Mouse (Mus musculus): Measurements from ENCODE around the gene Slc39a3.
"Not testable (repeated sequence)": the region's sequence is repeated elsewhere in the genome, so short reads cannot be mapped to it uniquely, and the experiment has no call there.

Gene Slc39a3

DNA sequence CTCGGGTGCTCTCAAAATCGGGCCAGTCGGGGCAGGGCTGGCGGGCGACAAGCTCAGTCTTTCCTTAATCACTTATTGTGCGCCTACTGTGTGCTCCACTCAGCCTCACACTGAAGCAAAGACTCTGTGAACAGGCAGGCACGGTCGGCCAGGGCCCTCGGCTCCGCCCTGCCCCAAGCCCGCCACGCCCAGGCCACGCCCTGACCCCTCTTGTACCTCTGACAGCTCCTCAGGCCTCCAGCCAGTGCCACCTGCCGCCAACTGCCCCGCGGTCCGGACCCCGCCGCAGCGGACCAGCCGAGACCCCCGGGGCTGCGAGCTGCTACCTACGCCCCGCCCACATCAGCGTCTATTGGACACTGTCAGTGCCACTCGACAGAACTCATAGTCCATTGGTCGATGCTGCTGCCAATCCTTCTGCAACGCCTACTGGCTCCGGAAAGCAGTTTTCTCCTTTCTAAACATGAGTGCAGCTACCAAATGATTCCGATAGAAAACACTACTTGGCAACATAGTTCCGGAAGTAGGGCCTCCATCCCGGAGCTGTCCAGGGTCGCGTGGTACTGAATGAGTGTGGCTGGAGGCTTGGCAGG is at the start of gene Slc39a3:
Slc39a3 (minus strand) TSS at position 439 of the 593 bp plus-strand sequence.
- in situ Hi-C loops (cut with MboI): no loop called here

DNA sequence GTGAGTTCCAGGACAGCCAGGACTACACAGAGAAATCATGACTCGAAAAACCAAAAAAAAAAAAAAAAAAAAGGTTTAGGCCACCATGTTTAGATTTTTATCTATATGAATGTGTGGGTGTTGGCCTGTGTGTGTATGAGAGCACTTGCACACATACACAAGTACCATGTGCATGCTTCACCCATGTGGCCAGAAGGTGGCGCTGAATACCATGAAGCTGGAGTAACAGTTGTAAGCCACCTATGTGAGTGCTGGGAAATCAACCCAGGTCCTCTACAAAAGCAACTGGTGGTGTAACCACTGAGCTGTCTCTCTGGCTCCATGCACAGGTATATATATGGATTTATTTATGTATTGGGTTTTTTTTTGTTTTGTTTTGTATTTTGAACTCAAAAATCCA is 49.8 kb upstream of the Slc39a3 start:
- in situ Hi-C loops (cut with MboI): no loop called here

DNA sequence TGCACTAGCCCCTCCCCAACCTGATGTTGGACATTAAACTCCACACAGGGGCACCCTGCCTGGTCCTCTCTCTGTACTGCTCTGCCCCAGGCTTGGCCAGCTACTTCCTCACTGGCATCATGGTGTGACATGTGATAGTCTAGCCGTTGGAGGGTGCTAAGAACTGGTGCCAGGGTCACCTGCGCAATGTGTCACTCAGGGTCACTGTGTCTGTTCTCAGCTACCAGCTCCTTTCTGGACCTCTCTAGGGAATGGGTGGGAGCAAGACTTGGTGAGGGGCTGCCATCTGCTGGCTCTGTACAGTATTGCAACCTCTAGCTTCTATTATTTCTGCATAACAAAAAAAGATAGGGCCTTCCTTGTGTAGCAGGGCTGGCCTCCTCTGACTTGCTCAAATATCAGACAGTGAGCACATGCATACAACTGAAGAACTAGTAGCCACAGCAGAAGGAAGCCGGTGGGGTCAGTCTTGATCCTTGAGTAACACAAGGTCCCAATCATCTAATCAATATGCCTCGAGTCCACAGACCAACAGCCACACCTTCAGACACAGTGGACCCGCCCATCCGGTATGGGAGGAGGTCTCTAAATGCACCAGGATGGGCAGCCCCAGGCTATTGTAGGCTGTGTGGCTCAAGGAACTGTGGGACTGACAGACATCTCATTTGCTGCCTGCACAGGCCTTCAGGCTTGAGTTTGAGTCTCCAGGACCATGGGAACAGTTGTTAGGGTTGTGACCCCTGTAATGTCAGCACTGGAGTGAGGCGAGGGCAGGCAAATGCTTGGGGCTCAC is 45.1 kb upstream of the Slc39a3 start:
- in situ Hi-C loops (cut with MboI): no loop called here

DNA sequence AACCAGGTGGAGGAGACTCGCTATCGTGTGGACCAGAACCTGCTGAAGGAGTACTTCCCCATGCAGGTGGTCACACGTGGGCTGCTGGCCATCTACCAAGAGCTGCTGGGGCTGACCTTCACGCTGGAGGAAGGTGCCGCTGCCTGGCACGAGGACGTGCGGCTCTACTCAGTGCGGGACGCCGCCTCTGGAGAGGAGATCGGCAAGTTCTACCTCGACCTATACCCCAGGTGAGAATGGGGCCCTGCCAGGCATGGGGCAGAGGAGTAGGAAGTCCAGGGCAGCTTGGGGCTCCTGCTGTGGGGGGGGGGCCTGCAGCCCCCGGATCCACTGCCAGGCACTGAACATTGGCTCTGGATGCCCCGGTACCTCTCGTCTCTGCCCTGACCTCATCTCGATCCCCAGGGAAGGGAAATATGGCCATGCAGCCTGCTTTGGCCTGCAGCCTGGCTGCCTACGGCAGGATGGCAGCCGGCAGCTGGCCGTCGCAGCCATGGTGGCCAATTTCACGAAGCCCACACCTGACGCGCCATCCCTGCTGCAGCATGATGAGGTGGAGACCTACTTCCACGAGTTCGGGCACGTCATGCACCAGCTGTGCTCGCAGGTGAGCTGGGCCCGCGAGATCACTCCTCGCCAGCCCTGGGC is 42.9 kb upstream of the Slc39a3 start:
- in situ Hi-C loops (cut with MboI): no loop called here

DNA sequence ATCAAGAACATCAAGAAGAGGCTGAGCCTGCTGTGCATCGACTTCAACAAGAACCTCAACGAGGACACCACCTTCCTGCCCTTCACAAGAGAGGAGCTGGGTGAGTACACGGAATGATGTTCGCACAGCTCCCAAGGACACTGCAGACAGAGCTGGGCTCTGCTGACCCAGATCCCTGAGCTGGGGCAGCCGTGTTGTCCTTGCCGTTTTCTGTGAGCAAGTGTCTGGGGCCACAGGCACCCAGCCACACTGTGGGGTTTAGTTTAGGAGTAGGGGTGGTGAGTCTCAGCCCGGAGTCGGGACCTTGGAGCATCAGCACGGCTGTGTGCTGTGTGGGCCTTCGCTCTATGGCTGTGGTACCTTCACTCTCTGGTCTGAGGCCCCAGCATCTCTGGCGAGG is 40.7 kb upstream of the Slc39a3 start:
- in situ Hi-C loops (cut with MboI): no loop called here

DNA sequence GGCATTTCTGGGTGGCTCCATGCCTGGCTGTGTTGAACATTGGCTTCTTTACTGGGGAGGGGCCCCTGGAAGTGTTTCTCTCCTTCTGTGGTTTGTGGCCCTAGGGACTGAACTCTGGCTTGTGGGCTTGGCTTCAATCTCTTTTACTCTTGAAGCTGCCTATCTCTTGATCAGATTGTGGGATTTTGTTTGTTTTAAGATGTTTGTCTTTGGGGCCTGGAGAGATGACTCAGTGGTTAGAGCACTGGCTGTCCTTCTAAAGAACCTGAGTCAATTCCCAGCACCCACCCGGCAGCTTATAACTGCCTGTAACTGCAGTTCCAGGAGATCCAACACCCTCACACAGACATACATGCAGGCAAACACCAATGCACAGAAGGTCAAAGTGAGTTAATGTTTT is 39.1 kb upstream of the Slc39a3 start:
- in situ Hi-C loops (cut with MboI): no loop called here

DNA sequence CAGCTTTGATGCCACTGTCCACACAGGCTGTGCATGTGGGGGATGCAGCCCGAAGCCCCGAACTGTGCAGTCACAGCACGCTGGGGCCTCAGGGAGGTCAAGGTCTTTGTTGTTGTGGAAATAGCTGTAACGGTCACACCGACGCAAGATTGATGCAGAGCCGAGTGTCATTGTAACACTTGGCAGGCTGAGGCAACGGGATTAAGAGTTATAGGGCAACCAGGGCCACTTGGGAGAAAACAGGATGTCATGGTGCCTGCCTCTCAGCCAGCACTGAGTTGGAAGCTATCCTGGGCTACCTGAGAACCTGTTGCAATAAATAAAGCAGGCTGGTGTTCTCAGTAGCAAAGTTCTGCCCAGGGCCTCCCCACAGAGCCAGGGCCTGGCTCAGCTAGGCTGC is 38.5 kb upstream of the Slc39a3 start:
- in situ Hi-C loops (cut with MboI): no loop called here

DNA sequence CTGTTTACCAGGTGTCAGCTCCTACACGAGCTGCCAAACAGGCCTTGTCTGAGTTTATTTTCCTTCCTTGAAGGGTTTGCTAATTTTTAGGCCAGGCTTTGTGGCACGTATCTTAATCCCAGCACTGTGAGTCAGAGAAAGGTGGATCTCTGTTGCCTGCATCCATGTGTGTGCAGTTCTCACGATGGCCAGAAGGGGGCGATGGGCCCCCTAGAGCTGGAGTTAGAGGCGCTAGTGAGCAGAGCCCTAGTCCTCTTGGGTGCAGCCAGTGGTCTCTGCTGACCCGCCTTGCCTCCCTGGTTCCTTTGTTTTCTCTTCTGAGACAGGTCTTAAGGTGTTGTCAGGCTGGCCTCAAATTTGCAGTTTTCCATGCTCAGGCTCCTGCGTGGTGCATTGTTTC is 36.2 kb upstream of the Slc39a3 start:
- in situ Hi-C loops (cut with MboI): no loop called here

DNA sequence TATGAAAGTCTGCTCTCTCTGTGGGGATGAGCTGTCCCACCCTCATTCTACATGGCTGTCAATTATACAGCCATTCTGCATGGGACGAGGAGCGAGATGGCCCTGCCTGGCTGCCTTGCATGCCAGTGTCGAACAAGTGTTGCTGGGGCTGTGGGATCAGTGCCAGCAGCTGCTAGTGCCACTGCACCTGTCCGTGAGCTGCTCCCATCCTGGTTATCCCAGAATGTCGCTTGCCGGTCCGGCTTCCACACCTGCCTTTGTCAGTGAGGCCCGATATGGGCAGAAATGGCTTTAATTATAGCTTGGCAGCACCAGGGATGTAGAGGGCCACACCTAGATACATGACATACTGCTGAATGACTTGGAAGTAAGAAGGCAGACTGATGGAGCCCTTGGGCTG is 35.1 kb upstream of the Slc39a3 start:
- in situ Hi-C loops (cut with MboI): no loop called here

DNA sequence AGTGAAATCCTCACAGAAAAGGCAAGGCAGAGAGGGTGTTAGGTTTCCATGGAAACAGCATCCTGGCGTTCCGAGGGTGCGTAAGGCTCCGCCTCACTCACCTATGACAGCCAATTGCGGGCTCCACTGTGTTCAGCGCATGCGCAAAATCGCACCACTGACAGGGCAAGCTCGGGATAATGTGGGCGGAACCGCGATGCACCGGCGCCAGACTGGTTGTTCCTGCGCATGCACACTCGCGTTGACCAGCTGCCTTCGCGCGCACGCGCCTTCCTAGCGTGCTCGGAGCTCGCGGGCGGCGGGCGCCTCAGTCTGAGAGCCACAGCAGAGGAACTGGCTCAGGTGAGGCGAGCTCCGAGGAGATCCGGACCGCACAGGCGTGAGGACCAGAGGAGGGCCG is 32.6 kb upstream of the Slc39a3 start, which contains the start of gene Thop1:
Thop1 (plus strand) TSS at position 200 of the 400 bp plus-strand sequence.
- in situ Hi-C loops (cut with MboI): no loop called here

DNA sequence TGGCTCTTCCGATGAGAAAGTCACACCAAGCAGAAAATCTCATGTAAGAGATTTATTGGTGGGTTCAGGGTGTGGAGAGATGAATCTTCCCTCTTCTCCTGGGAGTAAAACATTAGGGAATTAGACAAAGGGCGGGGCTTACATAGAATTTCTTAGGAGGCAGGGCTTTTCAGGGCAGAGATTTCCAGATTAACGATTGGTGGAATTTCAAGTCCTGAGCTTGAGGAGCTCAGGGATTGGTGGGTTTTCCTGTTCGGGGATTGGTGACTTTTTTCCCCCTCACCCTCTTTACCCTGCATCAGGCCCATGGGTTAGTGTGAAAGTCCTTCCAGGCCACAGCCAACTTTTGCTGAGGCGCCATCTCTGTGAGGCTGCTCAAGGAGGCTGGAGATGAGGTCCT is 31.5 kb upstream of the Slc39a3 start:
- in situ Hi-C loops (cut with MboI): no loop called here

DNA sequence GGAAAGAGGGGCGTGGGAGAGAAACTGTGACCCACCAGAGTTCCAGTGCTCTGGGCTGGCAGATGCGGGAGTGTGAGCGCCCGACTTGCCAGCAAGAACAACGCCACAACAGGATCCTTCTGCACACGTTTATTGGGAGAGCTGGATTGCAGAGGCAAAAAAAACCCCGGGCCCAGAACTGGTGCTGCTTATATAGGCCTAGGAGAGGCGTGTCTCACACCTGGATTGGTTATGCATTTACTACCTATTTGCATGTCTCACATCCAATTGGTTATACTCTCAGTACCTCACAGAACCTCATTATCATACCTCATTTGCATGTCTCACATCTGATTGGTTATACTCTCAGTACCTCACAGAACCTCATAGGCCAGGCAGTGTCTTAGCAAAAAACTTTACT is 27.3 kb upstream of the Slc39a3 start:
- in situ Hi-C loops (cut with MboI): not testable (repeated sequence)

DNA sequence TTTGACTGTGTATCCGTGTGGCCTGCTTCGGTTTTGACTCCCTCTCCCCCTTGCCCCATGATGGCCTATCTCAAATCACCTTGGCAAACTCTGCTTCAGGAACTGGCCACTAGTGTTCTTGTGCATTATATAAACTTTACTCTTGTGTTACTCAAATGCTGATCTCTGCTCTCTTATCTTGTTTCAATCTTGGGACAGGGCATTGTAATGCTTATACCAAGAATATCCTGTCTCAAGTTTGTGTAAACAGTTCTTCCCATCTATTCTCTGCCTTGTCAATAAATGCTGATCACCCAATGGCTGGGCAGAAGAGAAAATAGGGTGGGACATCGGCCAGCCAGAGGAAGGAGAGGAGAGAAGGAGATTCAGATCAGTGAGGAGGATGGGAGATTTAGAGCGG is 25.5 kb upstream of the Slc39a3 start:
- in situ Hi-C loops (cut with MboI): no loop called here

DNA sequence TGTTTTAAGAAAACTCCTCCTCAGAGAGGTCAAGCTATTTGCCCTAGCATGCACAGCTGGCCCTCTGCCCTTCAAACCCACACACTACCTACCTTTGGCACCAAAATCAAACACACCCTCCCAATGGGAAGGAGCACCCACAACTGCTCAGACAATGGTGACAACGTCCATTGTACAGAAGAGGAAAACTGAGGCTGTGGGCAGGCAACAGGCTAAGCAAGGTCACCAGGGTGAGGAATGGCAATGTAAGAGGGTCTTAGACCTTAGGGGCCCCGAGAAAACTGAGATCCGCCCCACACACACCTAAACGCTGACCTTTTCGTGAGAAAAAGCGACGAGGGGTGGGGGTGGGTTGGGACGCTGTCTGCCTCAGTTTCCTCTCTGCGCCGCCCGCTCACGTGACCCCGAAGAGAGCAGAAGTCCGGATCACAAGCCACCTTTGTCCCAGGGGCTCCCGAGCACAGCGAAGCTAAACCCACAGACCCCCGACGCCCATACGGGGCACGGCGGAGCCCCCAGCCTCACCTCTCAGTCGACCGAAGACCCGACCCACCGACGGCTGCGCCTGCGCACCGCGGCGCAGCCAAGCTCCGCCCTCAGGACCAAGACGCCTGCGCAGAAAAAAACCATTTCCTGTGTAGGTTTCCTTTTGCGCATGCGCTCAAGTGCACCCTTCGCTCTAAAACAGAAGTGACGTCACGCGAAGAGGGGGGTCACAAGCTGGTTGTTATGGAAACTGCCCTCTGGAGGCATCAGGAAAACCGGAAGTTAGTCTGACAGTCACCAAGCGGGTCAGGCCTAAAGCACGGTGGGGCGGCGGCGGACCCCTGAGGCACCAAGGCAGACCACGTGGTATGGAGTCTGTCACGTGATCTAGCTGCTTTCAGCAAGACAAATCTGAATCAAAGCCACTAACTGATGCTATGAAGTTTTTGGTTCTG is 22.6 kb upstream of the Slc39a3 start, which contains the start of gene Sgta:
Sgta (minus strand) TSS at position 579 of the 941 bp plus-strand sequence.
- in situ Hi-C loops (cut with MboI): no loop called here

DNA sequence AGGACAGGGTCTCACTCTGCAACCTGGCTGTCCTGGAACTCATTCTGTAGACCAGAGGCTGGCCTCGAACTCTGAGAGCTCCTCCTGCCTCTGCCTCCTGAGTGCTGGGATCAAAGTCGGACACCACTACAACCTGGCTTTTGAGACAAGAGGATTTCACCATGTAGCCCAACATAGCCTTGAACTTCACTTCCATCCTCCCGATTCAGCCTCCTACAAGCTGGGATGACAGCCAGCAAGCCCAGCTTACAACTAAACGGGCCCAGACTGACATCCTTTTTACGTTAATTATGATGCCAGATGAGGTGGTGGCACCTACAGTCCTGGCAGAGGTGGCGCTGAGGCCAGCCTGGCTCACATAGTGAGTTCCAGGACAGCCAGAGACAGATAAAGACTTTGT is 21.7 kb upstream of the Slc39a3 start:
- in situ Hi-C loops (cut with MboI): no loop called here

DNA sequence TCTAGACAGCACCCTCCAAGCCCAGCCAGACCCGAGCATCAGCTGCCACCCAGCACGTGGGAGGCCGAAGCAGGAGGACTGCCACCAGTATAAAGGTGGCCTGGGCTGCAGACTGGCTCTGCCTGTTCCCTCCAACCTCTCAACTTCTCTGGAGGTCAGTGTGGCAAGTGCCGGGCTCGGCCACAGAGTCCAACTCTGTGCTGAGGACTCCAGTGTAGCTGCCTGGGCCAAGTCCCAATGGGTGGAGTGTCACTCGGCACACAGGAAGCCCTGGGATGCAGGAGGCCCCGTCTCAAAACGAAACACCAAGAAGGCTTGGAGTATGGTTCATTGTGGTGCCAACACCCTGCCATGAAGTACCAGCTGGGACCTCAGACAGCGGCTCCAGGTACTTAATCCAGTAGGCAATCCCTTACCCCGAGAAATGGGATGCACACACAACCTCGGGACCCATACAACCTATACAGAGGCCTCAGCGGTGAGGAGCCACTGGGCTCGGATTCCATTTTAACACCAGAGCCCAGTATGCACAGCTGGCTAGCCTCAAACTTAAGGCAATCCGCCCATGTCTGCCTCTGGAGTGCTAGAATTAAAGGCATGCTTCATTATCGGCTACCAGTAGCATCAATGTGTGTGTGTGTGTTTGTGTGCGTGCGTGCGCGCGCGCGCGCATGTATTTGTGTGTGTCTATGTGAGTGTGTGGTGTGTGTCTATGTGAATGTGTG is 20.3 kb upstream of the Slc39a3 start:
- in situ Hi-C loops (cut with MboI): no loop called here

DNA sequence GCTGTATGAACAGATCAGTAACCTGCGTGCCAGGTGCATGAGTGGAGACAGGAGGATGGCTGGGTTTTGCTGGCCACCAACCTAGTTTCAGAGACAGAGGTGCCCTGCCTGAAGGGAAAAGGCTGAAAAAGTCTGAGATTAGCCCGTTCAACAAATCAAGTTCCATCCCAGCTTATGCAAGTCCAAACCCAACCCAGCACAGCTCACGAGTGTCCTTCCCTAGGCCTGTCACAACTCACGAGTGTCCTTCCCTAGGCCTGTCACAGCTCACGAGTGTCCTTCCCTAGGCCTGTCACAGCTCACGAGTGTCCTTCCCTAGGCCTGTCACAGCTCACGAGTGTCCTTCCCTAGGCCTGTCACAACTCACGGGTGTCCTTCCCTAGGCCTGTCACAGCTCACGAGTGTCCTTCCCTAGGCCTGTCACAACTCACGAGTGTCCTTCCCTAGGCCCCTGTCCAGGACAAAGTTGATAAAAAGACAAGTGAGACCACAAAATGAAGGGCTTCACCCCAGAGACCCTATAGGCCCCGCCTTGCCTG is 18.6 kb upstream of the Slc39a3 start:
- in situ Hi-C loops (cut with MboI): not testable (repeated sequence)

DNA sequence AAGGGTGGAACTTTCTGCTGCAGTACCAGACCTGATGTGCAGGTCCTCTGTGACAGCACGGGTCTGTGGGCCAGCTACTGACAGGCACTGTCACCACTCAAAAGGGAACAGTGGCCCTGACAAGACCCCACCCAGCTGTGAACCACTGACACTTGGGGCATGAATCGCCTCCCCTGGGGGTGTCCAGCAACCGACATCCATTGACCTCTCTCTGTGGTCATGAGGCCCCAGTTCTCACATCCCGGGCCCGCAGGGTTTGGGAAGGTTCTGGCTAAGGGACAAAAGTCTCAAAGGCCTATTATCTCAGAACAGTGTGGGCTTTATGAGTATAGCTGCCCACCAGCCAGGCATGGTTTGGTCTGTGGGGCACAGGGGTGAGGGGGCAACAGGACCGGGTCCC is 17.9 kb upstream of the Slc39a3 start:
- in situ Hi-C loops (cut with MboI): no loop called here

DNA sequence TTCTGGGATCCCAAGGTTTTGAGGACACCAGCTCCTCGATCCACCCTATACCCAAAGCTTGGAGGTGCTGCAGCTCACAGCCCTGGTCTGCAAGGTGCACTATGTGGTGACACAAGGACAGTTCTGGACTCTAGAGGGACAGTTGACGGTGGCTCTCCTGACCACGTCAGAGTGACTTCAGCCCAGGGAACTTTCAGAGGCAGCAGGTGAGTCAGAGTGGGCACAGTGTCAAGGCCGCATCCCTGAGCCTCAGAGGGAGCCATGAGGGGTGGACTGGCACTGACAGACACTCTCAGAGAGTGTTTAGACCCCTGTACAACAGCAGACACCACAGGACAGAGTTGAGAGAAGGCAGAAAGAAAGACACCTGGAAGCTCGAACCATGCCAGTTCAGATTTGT is 15.4 kb upstream of the Slc39a3 start:
- in situ Hi-C loops (cut with MboI): no loop called here

DNA sequence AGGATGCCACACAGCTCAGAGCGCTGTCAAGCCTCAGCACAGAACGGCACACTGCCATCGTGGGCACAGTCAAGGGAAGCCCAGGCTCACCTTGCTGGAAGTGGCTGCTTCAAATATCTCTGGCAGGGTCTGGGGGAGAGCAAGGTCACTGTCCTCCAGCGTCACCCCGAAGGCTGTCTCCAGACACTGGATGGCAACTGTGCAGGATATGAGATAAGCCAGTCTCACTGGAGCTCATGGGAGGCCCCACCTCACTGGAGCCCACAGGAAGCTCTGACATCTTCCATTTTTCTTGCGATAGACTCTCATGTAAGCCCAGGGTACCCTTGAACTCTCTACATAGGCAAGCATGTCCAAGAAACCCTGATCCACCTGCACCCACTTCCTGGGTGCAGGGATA is 13.9 kb upstream of the Slc39a3 start:
- in situ Hi-C loops (cut with MboI): no loop called here

DNA sequence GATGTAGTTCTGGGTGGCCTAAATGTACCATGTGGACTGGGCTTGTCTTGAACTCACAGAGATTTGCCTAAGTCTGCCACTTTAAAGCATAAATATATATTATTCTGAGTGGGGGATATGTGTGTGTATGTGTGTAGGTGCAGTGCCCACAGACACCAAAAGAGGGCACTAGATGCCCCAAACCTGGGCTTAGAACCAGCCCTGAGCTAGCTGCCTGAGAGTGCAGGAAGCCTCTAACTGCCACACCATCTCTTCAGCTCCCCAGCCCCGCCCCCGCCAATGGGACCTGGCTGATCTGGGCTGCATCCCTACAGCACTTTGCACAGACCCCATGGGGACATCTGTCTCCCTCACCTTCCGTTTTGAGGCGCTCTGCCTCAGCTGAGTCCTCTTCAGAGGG is 13.4 kb upstream of the Slc39a3 start:
- in situ Hi-C loops (cut with MboI): no loop called here
